Mouse (Mus musculus) cerebellum, adult (tissue): ENCODE measurements around the gene Tdpoz1.
"Not testable (repeated sequence)": the region's sequence is repeated elsewhere in the genome, so short reads cannot be mapped to it uniquely, and the experiment has no call there.

Source experiments
- ATAC-seq: cut with Nextera tagmentation; 2 replicates; pipeline ENCODE4 v1.9.2; 2017; ENCODE audit warnings: mild to moderate bottlenecking, moderate library complexity, mixed read lengths; ENCODE audit not compliant: insufficient number of reproducible peaks, low FRiP score, low TSS enrichment

Tdpoz1 gene

GRCm38 (mm10) chr3:93676210-93676609, at the start of gene Tdpoz1:
Gene Tdpoz1 (minus strand): TSS chr3:93676310.
- ATAC-seq: not testable (repeated sequence)

- ATAC-seq: not testable (repeated sequence)
Measured at GRCm38 (mm10) chr3:93708969-93709637, 33.0 kb upstream of the Tdpoz1 start.

GRCm38 (mm10) chr3:93692970-93693369, 16.9 kb upstream of the Tdpoz1 start, which contains the start of gene Gm37596:
Gene Gm37596 (minus strand): TSS chr3:93693070.
- not testable (repeated sequence) for ATAC-seq

GRCm38 (mm10) chr3:93670805-93671503, 5.2 kb downstream of the Tdpoz1 start:
- ATAC-seq: not testable (repeated sequence)

GRCm38 (mm10) chr3:93654260-93654659, 21.9 kb downstream of the Tdpoz1 start:
- ATAC-seq: no peak

- ATAC-seq: no peak
Measured at GRCm38 (mm10) chr3:93652586-93652985, 23.5 kb downstream of the Tdpoz1 start, which contains the start of gene Tdpoz2. Gene Tdpoz2 (minus strand): TSS chr3:93652686.

GRCm38 (mm10) chr3:93630917-93631714, 45.0 kb downstream of the Tdpoz1 start:
- not testable (repeated sequence) for ATAC-seq
